Mouse (Mus musculus) right cerebral cortex, postnatal 14 days (tissue): ENCODE results near the gene Ntf5.

Source experiments
- DNase-seq: peaks from one replicate; pipeline ENCODE4 v3.0.0; 2022

Ntf5 gene

GRCm38 (mm10) chr7:45436444-45436843, 22.9 kb downstream of the Ntf5 start:
- DNase-seq = no peak

- no peak for DNase-seq
Measured at GRCm38 (mm10) chr7:45437046-45437445, 23.6 kb downstream of the Ntf5 start.

- DNase-seq = no peak
Measured at GRCm38 (mm10) chr7:45437521-45438276, 24.2 kb downstream of the Ntf5 start, which contains the start of gene Ruvbl2. Ruvbl2 (minus strand) TSS chr7:45438096.

GRCm38 (mm10) chr7:45443526-45444420, 30.3 kb downstream of the Ntf5 start:
- DNase-seq = no peak

GRCm38 (mm10) chr7:45446589-45446988, 33.1 kb downstream of the Ntf5 start:
- DNase-seq = no peak

- DNase-seq = no peak
Measured at GRCm38 (mm10) chr7:45447325-45447990, 34.0 kb downstream of the Ntf5 start.

- no peak for DNase-seq
Measured at GRCm38 (mm10) chr7:45449974-45450373, 36.5 kb downstream of the Ntf5 start.

GRCm38 (mm10) chr7:45451344-45451982, 38.0 kb downstream of the Ntf5 start:
- DNase-seq = peak; percentile 89

- no peak for DNase-seq
Measured at GRCm38 (mm10) chr7:45454971-45455370, 41.5 kb downstream of the Ntf5 start.

- no peak for DNase-seq
Measured at GRCm38 (mm10) chr7:45455932-45456696, 42.6 kb downstream of the Ntf5 start.

GRCm38 (mm10) chr7:45456721-45457203, 43.3 kb downstream of the Ntf5 start:
- no peak for DNase-seq

GRCm38 (mm10) chr7:45457204-45458060, 43.9 kb downstream of the Ntf5 start:
- no peak for DNase-seq

GRCm38 (mm10) chr7:45458748-45459563, 45.5 kb downstream of the Ntf5 start:
- DNase-seq = peak; percentile 89

GRCm38 (mm10) chr7:45459564-45460140, 46.2 kb downstream of the Ntf5 start, which contains the start of gene Ftl1:
Ftl1 (minus strand) TSS chr7:45459884.
- peak; percentile 95 for DNase-seq

GRCm38 (mm10) chr7:45460377-45460776, 46.9 kb downstream of the Ntf5 start:
- no peak for DNase-seq

- DNase-seq = peak; percentile 57
Measured at GRCm38 (mm10) chr7:45460860-45461314, 47.4 kb downstream of the Ntf5 start.

- no peak for DNase-seq
Measured at GRCm38 (mm10) chr7:45461326-45461725, 47.8 kb downstream of the Ntf5 start.

GRCm38 (mm10) chr7:45461781-45462180, 48.3 kb downstream of the Ntf5 start:
- DNase-seq = no peak

GRCm38 (mm10) chr7:45462325-45462724, 48.8 kb downstream of the Ntf5 start:
- no peak for DNase-seq
